Mouse (Mus musculus) ES-CJ7 (cell line): ENCODE measurements around the gene Gm13723.

ENCODE experiments used
- DNase-seq: peaks from one replicate; pipeline ENCODE4 v3.0.0; 2011; ENCODE audit warnings: low read depth, low spot score

Gm13723 gene

DNA sequence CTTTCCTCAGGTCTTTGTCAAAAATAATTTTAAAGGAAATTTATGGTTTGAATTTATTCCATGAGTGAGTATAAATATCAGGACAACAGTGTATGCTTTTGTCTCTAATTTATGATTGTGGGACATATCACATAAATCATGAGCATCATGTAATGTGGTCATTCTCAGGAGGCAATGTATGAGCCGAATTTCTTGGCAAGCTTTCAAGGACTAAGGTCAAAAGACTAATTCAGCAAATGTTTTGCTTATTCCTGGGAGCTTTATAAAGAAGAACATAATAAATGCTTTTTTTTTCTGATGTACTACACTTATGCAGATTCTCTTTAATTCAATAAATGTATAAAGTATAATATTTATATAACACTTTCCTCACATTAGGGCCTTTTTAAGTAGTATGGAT, at the start of gene Gm13723:
Gene Gm13723, minus strand, starts transcription at position 101 of the 400 bp plus-strand sequence.
- DNase-seq = no peak

DNA sequence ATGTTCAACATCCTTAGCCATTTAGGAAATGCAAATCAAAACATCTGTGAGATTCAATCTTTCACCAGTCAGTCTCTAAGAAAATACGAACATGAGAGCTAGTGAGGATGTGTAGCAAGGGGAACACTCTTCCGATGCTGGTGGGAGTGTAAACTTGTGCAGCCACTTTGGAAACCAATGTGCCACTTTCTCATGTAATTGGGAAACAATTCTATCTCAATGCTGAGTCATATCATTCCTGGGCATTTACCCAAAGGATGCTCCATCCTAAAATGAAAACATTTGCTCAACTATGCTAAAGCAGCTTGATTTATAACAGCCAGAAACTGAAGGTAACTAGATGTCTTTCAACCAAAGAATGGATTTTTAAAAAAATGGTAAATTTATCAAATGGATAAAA, 31.0 kb upstream of the Gm13723 start:
- DNase-seq = no peak

DNA sequence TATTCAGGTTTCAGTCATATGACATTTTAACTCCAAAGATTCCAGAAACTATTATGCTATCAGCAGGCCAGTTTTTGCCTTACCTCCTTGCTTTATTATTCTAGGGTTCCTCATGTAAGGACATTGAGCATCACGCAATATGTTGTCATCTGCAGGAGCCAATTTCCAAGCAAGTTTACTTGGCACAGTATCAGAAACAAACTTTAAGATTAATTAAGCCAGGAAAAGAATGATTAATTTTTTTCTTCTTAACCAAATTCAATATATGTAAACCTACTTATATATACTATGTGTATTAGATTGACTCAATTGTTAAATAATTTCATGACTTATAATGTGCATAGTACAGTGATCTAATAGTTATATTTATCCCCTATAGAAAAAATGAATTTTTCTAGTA, 17.5 kb upstream of the Gm13723 start, which contains the start of gene Olfr1097:
Gene Olfr1097, minus strand, starts transcription at position 101 of the 400 bp plus-strand sequence.
- no peak for DNase-seq

DNA sequence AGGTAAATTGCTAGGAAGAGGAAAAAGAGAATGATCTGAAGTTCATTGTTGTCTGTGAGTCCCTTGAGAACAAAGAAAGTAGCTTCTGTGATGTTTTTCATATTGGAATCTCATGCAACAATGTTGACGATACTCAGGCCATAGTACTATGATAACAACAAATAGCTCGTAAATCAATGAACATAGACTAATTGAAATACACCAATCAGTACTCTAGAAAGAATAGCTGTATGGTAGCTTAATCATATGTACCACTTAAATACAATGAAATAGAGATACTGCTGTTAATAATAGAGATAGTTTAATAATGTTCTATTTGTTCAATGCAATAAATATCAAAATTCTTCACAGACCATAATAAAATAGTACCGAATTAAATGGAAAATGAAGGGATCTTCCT, 23.0 kb downstream of the Gm13723 start, which contains the start of gene Olfr1095:
Gene Olfr1095, minus strand, starts transcription at position 101 of the 400 bp plus-strand sequence.
- no peak for DNase-seq

DNA sequence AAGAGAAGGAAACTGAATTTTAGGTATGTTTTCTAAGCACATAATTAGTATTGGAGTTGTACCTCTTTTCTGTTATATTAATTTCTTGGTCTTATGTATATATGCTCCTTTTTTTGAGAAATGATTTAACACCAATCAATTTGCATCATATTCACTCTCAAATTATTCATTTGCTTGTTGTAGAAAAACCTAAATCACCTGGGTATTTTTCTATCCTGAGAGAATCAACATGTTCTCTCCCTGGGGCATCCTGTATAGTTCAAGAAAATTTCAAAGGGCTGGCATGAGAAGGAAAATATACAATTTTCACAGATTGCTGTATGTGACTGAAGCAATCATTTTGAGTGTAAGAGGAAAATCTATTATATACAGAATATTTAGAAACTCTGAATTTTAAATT, 50.2 kb downstream of the Gm13723 start, which contains the start of gene Olfr1094:
Gene Olfr1094, plus strand, starts transcription at position 301 of the 400 bp plus-strand sequence.
- no peak for DNase-seq
